Mouse (Mus musculus) brain, embryonic 18.5 days (tissue): ENCODE results near the gene Kndc1.

Experiments used
- DNase-seq: peaks from one replicate; pipeline ENCODE4 v3.0.0-alpha.2; 2012; ENCODE audit warnings: low read depth, low spot score

The Kndc1 gene

GRCm38 (mm10) chr7:139894655-139895557 lies at the start of gene Kndc1:
TSS of gene Kndc1 (plus strand) at chr7:139894696.
- no peak for DNase-seq

GRCm38 (mm10) chr7:139845101-139845500 lies 49.4 kb upstream of the Kndc1 start:
- DNase-seq: no peak

GRCm38 (mm10) chr7:139850152-139850551 lies 44.3 kb upstream of the Kndc1 start:
- no peak for DNase-seq

- no peak for DNase-seq
These were observed 43.8 kb upstream of the Kndc1 start for GRCm38 (mm10) chr7:139850677-139851076.

GRCm38 (mm10) chr7:139851098-139851497 lies 43.4 kb upstream of the Kndc1 start:
- DNase-seq: no peak

- DNase-seq: no peak
These were observed 39.2 kb upstream of the Kndc1 start for GRCm38 (mm10) chr7:139855261-139855660.

GRCm38 (mm10) chr7:139861411-139861810 lies 33.1 kb upstream of the Kndc1 start:
- DNase-seq: no peak

- no peak for DNase-seq
These were observed 31.4 kb upstream of the Kndc1 start for GRCm38 (mm10) chr7:139863076-139863475.

- DNase-seq: no peak
These were observed 30.2 kb upstream of the Kndc1 start for GRCm38 (mm10) chr7:139864253-139864652.

GRCm38 (mm10) chr7:139864871-139865270 lies 29.6 kb upstream of the Kndc1 start:
- DNase-seq: no peak

- DNase-seq: no peak
These were observed 23.5 kb upstream of the Kndc1 start for GRCm38 (mm10) chr7:139871014-139871413.

GRCm38 (mm10) chr7:139877167-139877792 lies 17.2 kb upstream of the Kndc1 start:
- DNase-seq: no peak

- DNase-seq: no peak
These were observed 16.4 kb upstream of the Kndc1 start for GRCm38 (mm10) chr7:139878122-139878521.

- DNase-seq: no peak
These were observed 15.9 kb upstream of the Kndc1 start for GRCm38 (mm10) chr7:139878621-139879020.

- no peak for DNase-seq
These were observed 11.0 kb upstream of the Kndc1 start for GRCm38 (mm10) chr7:139883545-139883944.

- no peak for DNase-seq
These were observed 2.7 kb upstream of the Kndc1 start for GRCm38 (mm10) chr7:139891779-139892178.

GRCm38 (mm10) chr7:139896271-139896670 lies 1.8 kb downstream of the Kndc1 start:
- no peak for DNase-seq

GRCm38 (mm10) chr7:139896796-139897195 lies 2.3 kb downstream of the Kndc1 start:
- DNase-seq: no peak

- DNase-seq: no peak
These were observed 4.1 kb downstream of the Kndc1 start for GRCm38 (mm10) chr7:139898606-139899005.

GRCm38 (mm10) chr7:139899505-139899904 lies 5.0 kb downstream of the Kndc1 start:
- DNase-seq: no peak

- DNase-seq: no peak
These were observed 6.0 kb downstream of the Kndc1 start for GRCm38 (mm10) chr7:139900456-139900855.

- DNase-seq: no peak
These were observed 6.4 kb downstream of the Kndc1 start for GRCm38 (mm10) chr7:139900896-139901295.

- DNase-seq: no peak
These were observed 7.5 kb downstream of the Kndc1 start for GRCm38 (mm10) chr7:139901981-139902380.
